Mouse (Mus musculus) small intestine, adult 2 months (tissue): ENCODE measurements around the gene Mpl.

Experiments
- CTCF ChIP-seq: fragments of 200-500 bp; IDR thresholded peaks from 2 replicates; pipeline ENCODE4 v1.5.1; 2012; ENCODE audit warnings: low read depth, mild to moderate bottlenecking, control low read depth, inconsistent platforms, low read length, moderate library complexity, mixed read lengths; ENCODE audit not compliant: insufficient replicate concordance, insufficient read length; ENCODE audit errors: extremely low read depth
- POLR2A ChIP-seq: fragments of 200-500 bp; IDR thresholded peaks from 2 replicates; pipeline ENCODE4 v1.6.1; 2012; ENCODE audit warnings: low read depth, mild to moderate bottlenecking, control low read depth, inconsistent platforms, low read length, moderate library complexity

GRCm38 (mm10) chr4:118445088-118445487 is 12.2 kb downstream of the Mpl start:
- no peak for TF ChIP-seq CTCF
- TF ChIP-seq POLR2A, result no peak
